Comparison of ENCODE assay signal across 10 mouse cellular contexts in genomic region chr9:65672996-65673395, GRCm38 (mm10). TPM values are rescaled to one million over a fixed set of nuclear protein-coding genes. Genes with fewer than 3 reads are reported as not detected.
A peak's percentile ranks its signal among the peaks of the same experiment; 100 is the strongest.
DNase-seq lines count a peak whose midpoint lies in the region; ATAC-seq and TF ChIP-seq lines count a peak whose summit lies in the region.
"Had no signal": no experiment of that assay in that cellular context is flagged by ENCODE, and none has a peak within 500 bp of the region (broad histone marks: within the 10 kb centered on the region; RNA-seq: fewer than 3 reads in every experiment).

No protein-coding gene starts in this region.

- WGBS in forebrain, embryonic 10.5 days, result 84% methylated on average over 11 of the region's 11 CpGs
- 85% methylated on average over 11 of the region's 11 CpGs for WGBS in forebrain, embryonic 16.5 days
- 53% methylated on average over 11 of the region's 11 CpGs for WGBS in kidney, postnatal 0 days
- WGBS in midbrain, embryonic 11.5 days, result 79% methylated on average over 11 of the region's 11 CpGs

- no peaks in the 10 kb centered on the region for H3K36me3 ChIP-seq in forebrain, embryonic 10.5 days (replicated peaks)
- H3K36me3 ChIP-seq in forebrain, embryonic 16.5 days (ENCODE audit: control insufficient read depth, insufficient read depth), result no peaks in the 10 kb centered on the region
- H3K36me3 ChIP-seq in testis, adult 2 months (ENCODE audit: control insufficient read depth, insufficient read depth, low read length), result no peaks in the 10 kb centered on the region
- no peaks in the 10 kb centered on the region for H3K36me3 ChIP-seq in kidney, postnatal 0 days (ENCODE audit: insufficient read depth, low read length)
- H3K36me3 ChIP-seq in midbrain, embryonic 11.5 days (ENCODE audit: control insufficient read depth, insufficient read depth, low read length), result no peaks in the 10 kb centered on the region
- H3K36me3 ChIP-seq: liver, embryonic 13.5 days had no signal

- DNase-seq in forebrain, embryonic 10.5 days (ENCODE audit: extremely low spot score, low spot score), result no peak
- DNase-seq in testis, postnatal 14 days (ENCODE audit: low spot score), result no peak
- DNase-seq in kidney, postnatal 0 days (ENCODE audit: low spot score), result no peak
- DNase-seq in MN1 (ENCODE audit: low spot score), result no peak
- no peak for DNase-seq in midbrain, embryonic 11.5 days (ENCODE audit: low spot score, missing footprints)
- no peak for DNase-seq in thymus, postnatal 10 days (ENCODE audit: low spot score in 2 of 2)
- DNase-seq: liver, embryonic 13.5 days; midbrain, embryonic 14.5 days had no signal

- no peaks in the 10 kb centered on the region for H3K9me3 ChIP-seq in forebrain, embryonic 10.5 days
- H3K9me3 ChIP-seq in forebrain, embryonic 16.5 days (ENCODE audit: control insufficient read depth, low read length), result no peaks in the 10 kb centered on the region
- no peaks in the 10 kb centered on the region for H3K9me3 ChIP-seq in kidney, postnatal 0 days (replicated peaks; ENCODE audit: low read length)
- no peaks in the 10 kb centered on the region for H3K9me3 ChIP-seq in midbrain, embryonic 11.5 days (ENCODE audit: control insufficient read depth, low read length)
- H3K9me3 ChIP-seq: liver, embryonic 13.5 days had no signal

- no peak for TF ChIP-seq POLR2A in testis, adult 2 months (IDR thresholded peaks at IDR 0.05; ENCODE audit: control insufficient read depth, low read depth, low read length)

- TF ChIP-seq CTCF in testis, adult 2 months (IDR thresholded peaks at IDR 0.05; ENCODE audit: control insufficient read depth, insufficient read depth, insufficient replicate concordance, low read depth, low read length), result no peak
- no peak for TF ChIP-seq CTCF in kidney, postnatal 0 days (IDR thresholded peaks at IDR 0.05; ENCODE audit: low read depth)

- peaks cover 30% of the 10 kb centered on the region for H3K4me1 ChIP-seq in forebrain, embryonic 10.5 days
- H3K4me1 ChIP-seq in forebrain, embryonic 16.5 days (replicated peaks; ENCODE audit: control insufficient read depth, insufficient read depth, low read length), result peaks cover 16% of the 10 kb centered on the region
- peaks cover 15% of the 10 kb centered on the region for H3K4me1 ChIP-seq in testis, adult 2 months (ENCODE audit: control insufficient read depth, insufficient read depth, low read length)
- peaks cover 5% of the 10 kb centered on the region; the same call in 1 of the 2 replicates for H3K4me1 ChIP-seq in kidney, postnatal 0 days (replicated peaks; ENCODE audit: insufficient read depth, low read length)
- H3K4me1 ChIP-seq in midbrain, embryonic 11.5 days (ENCODE audit: control insufficient read depth, insufficient read depth, low read length), result peaks cover 10% of the 10 kb centered on the region

- no peaks in the 10 kb centered on the region for H3K27me3 ChIP-seq in forebrain, embryonic 10.5 days (ENCODE audit: poor library complexity, severe bottlenecking)
- H3K27me3 ChIP-seq in forebrain, embryonic 16.5 days (replicated peaks; ENCODE audit: control insufficient read depth, insufficient read depth, low read length), result no peaks in the 10 kb centered on the region
- no peaks in the 10 kb centered on the region for H3K27me3 ChIP-seq in testis, adult 2 months (ENCODE audit: control insufficient read depth, insufficient read depth, low read length)
- no peaks in the 10 kb centered on the region for H3K27me3 ChIP-seq in kidney, postnatal 0 days (ENCODE audit: insufficient read depth, low read length)
- no peaks in the 10 kb centered on the region for H3K27me3 ChIP-seq in midbrain, embryonic 11.5 days (ENCODE audit: control insufficient read depth, insufficient read depth, low read length)
- H3K27me3 ChIP-seq: liver, embryonic 13.5 days had no signal

- no peak overlapping the region for H3K4me2 ChIP-seq in forebrain, embryonic 16.5 days (ENCODE audit: low read length)
- H3K4me2 ChIP-seq in kidney, postnatal 0 days (ENCODE audit: low read length), result no peak overlapping the region
- no peak overlapping the region for H3K4me2 ChIP-seq in midbrain, embryonic 11.5 days
- H3K4me2 ChIP-seq: liver, embryonic 13.5 days had no signal

- no peak overlapping the region for H3K4me3 ChIP-seq in forebrain, embryonic 10.5 days
- no peak overlapping the region for H3K4me3 ChIP-seq in forebrain, embryonic 16.5 days (replicated peaks; ENCODE audit: low read length)
- H3K4me3 ChIP-seq in testis, adult 2 months (ENCODE audit: control insufficient read depth, low read depth, low read length), result no peak overlapping the region
- no peak overlapping the region for H3K4me3 ChIP-seq in kidney, postnatal 0 days (replicated peaks; ENCODE audit: low read depth, low read length)
- no peak overlapping the region for H3K4me3 ChIP-seq in midbrain, embryonic 11.5 days (ENCODE audit: low read depth, low read length)
- H3K4me3 ChIP-seq: liver, embryonic 13.5 days had no signal

- peak overlapping the region; percentile 26; the same call in 1 of the 2 replicates for H3K27ac ChIP-seq in forebrain, embryonic 10.5 days
- no peak overlapping the region for H3K27ac ChIP-seq in forebrain, embryonic 16.5 days (ENCODE audit: low read length)
- peak overlapping the region; percentile 60 for H3K27ac ChIP-seq in testis, adult 2 months (ENCODE audit: control insufficient read depth, insufficient read depth, low read depth, low read length)
- H3K27ac ChIP-seq in kidney, postnatal 0 days, result peak overlapping the region; percentile 68
- H3K27ac ChIP-seq in midbrain, embryonic 11.5 days (ENCODE audit: low read depth, low read length), result no peak overlapping the region
- H3K27ac ChIP-seq: liver, embryonic 13.5 days had no signal

- ATAC-seq in forebrain, embryonic 16.5 days, result no peak
- ATAC-seq in kidney, postnatal 0 days (replicated peaks; ENCODE audit: low FRiP score, low read depth), result no peak
- ATAC-seq in midbrain, embryonic 11.5 days (ENCODE audit: low FRiP score), result no peak

- no peak overlapping the region for H3K9ac ChIP-seq in forebrain, embryonic 16.5 days (replicated peaks; ENCODE audit: low read depth, low read length)
- no peak overlapping the region for H3K9ac ChIP-seq in kidney, postnatal 0 days (ENCODE audit: low read depth, low read length)
- no peak overlapping the region for H3K9ac ChIP-seq in midbrain, embryonic 11.5 days (ENCODE audit: low read length)
- H3K9ac ChIP-seq: liver, embryonic 13.5 days had no signal

RNA-seq across cellular contexts. Expression of gene Oaz2, which starts 5.2 kb away (rescaled TPM):
- 204 and 217 TPM in 2 replicates for polyA plus RNA-seq in forebrain, embryonic 10.5 days (2016; fragmentation: Nextera tagmentation; extraction: Ambion mirVana)
- polyA plus RNA-seq in forebrain, embryonic 16.5 days (2015; fragmentation: Nextera tagmentation; extraction: Ambion mirVana), result 345 and 364 TPM in 2 replicates
- polyA plus RNA-seq in testis, adult 2 months (2012; rRNA removed), result 147 and 148 TPM in 2 replicates
- polyA plus RNA-seq in kidney, postnatal 0 days (2015; fragmentation: Nextera tagmentation; extraction: Ambion mirVana), result 299 and 305 TPM in 2 replicates
- 199 and 215 TPM in 2 replicates for polyA plus RNA-seq in midbrain, embryonic 11.5 days (2014; fragmentation: Nextera tagmentation; extraction: Ambion mirVana)

RNA-seq across cellular contexts. Expression of gene Rbpms2, which starts 43.5 kb away (rescaled TPM):
- 24.2 and 24.7 TPM in 2 replicates for polyA plus RNA-seq in forebrain, embryonic 10.5 days (2016; fragmentation: Nextera tagmentation; extraction: Ambion mirVana)
- 3.2 and 3.4 TPM in 2 replicates for polyA plus RNA-seq in forebrain, embryonic 16.5 days (2015; fragmentation: Nextera tagmentation; extraction: Ambion mirVana)
- polyA plus RNA-seq in testis, adult 2 months (2012; rRNA removed), result 11.5 and 14.1 TPM in 2 replicates
- polyA plus RNA-seq in kidney, postnatal 0 days (2015; fragmentation: Nextera tagmentation; extraction: Ambion mirVana), result 38.6 and 39.2 TPM in 2 replicates
- polyA plus RNA-seq in midbrain, embryonic 11.5 days (2014; fragmentation: Nextera tagmentation; extraction: Ambion mirVana), result 19.7 and 24.0 TPM in 2 replicates

Comparison
In these comparisons a context has a peak if more than half of its experiments do, and no peak if none do; other contexts are left out.
1. H3K27ac ChIP-seq: peak in forebrain, embryonic 10.5 days (single experiment), testis, adult 2 months (single experiment) and kidney, postnatal 0 days (single experiment); none in forebrain, embryonic 16.5 days (single experiment) and midbrain, embryonic 11.5 days (single experiment).